Mouse (Mus musculus) liver, adult 2 months (tissue): ENCODE measurements around the gene Mfsd11. TPM values are rescaled to one million over a fixed set of nuclear protein-coding genes. Genes with fewer than 3 reads are reported as not detected.

Experiments used
- DNase-seq: peaks from one replicate; pipeline ENCODE4 v3.0.0-alpha.2; 2011; ENCODE audit warnings: low read depth, low spot score; ENCODE audit errors: extremely low read depth
- H3K27ac ChIP-seq: fragments of 200-500 bp; replicated peaks from 2 replicates; pipeline ENCODE4 v1.5.1; 2012; ENCODE audit warnings: low read depth, mild to moderate bottlenecking, control low read depth, inconsistent platforms, low read length; ENCODE audit not compliant: insufficient read depth
- H3K27me3 ChIP-seq: fragments of 200-500 bp; 2 replicates; pipeline ENCODE4 v1.6.1; 2012; ENCODE audit warnings: mild to moderate bottlenecking, moderate library complexity, low read length, inconsistent platforms; ENCODE audit not compliant: control insufficient read depth, insufficient read depth
- H3K36me3 ChIP-seq: fragments of 200-500 bp; 2 replicates; pipeline ENCODE4 v1.6.1; 2012; ENCODE audit warnings: low read length, inconsistent platforms; ENCODE audit not compliant: control insufficient read depth, insufficient read depth
- H3K4me1 ChIP-seq: fragments of 200-500 bp; 2 replicates; pipeline ENCODE4 v1.6.1; 2011; ENCODE audit warnings: low read length; ENCODE audit not compliant: control insufficient read depth, insufficient read depth
- H3K4me3 ChIP-seq: fragments of 200-500 bp; 2 replicates; pipeline ENCODE4 v1.5.1; 2011; ENCODE audit warnings: low read depth, mild to moderate bottlenecking, control low read depth, low read length, moderate library complexity; ENCODE audit not compliant: insufficient read depth
- H3K79me2 ChIP-seq: fragments of 200-500 bp; 2 replicates; pipeline ENCODE4 v1.6.1; 2012; ENCODE audit warnings: inconsistent platforms, mild to moderate bottlenecking, low read length, moderate library complexity; ENCODE audit not compliant: control insufficient read depth, insufficient read depth
- H3K9ac ChIP-seq: fragments of 200-500 bp; 2 replicates; pipeline ENCODE4 v1.6.1; 2012; ENCODE audit warnings: low read depth, mild to moderate bottlenecking, control low read depth, inconsistent platforms, low read length
- CTCF ChIP-seq: fragments of 200-500 bp; IDR thresholded peaks from 2 replicates; pipeline ENCODE4 v1.5.1; 2011; ENCODE audit warnings: low read depth, low read length, control low read depth
- POLR2A ChIP-seq: fragments of 200-500 bp; IDR thresholded peaks from 2 replicates; pipeline ENCODE4 v1.6.1; 2011; ENCODE audit warnings: low read length, control low read depth; ENCODE audit not compliant: insufficient read depth; ENCODE audit errors: extremely low read depth
- WGBS: fragments of 180-500 bp; shearing (Covaris S2); methylation state at CpG from one replicate; pipeline ENCODE4 v1.1.7; 2018; 5-methylcytosine and 5-hydroxymethylcytosine counted together
- polyA plus RNA-seq: library from polyadenylated mRNA; depleted of rRNA; stranded (reverse); fragments of >200 nt; gene quantifications from 2 replicates; pipeline ENCODE4 v1.2.3, GENCODE M21; 2012
- total RNA-seq: library from RNA; depleted of rRNA; stranded (reverse); fragments of >200 nt; gene quantifications from 2 replicates; pipeline ENCODE4 v1.2.3, GENCODE M21; 2014

The Mfsd11 gene
- total and polyA plus RNA-seq, 2 experiments: 5.1 to 16.6 TPM

- Histone ChIP-seq H3K79me2 (no peaks in the 10 kb centered on the region), H3K4me1 (no peaks in the 10 kb centered on the region), H3K4me3 (no peak overlapping the region), H3K27me3 (no peaks in the 10 kb centered on the region), H3K9ac (no peak overlapping the region), H3K27ac (no peak overlapping the region), H3K36me3 (no peaks in the 10 kb centered on the region)
- peak; percentile 48 for DNase-seq
- TF ChIP-seq CTCF (peak; percentile 91), POLR2A (no peak)
- WGBS: 31% methylated on average over 7 of the region's 7 CpGs
Measured at GRCm38 (mm10) chr11:116807938-116808606, 44.2 kb upstream of the Mfsd11 start.

GRCm38 (mm10) chr11:116808811-116809395 is 43.3 kb upstream of the Mfsd11 start:
- no peak overlapping the region for H3K4me3 ChIP-seq
- H3K79me2 ChIP-seq: no peaks in the 10 kb centered on the region
- H3K9ac ChIP-seq: no peak overlapping the region
- no peak overlapping the region for H3K27ac ChIP-seq
- H3K36me3 ChIP-seq: no peaks in the 10 kb centered on the region
- no peaks in the 10 kb centered on the region for H3K4me1 ChIP-seq
- H3K27me3 ChIP-seq: no peaks in the 10 kb centered on the region
- TF ChIP-seq POLR2A (no peak), CTCF (no peak)
- 87% methylated on average over 11 of the region's 11 CpGs for WGBS
- no peak for DNase-seq

DNA sequence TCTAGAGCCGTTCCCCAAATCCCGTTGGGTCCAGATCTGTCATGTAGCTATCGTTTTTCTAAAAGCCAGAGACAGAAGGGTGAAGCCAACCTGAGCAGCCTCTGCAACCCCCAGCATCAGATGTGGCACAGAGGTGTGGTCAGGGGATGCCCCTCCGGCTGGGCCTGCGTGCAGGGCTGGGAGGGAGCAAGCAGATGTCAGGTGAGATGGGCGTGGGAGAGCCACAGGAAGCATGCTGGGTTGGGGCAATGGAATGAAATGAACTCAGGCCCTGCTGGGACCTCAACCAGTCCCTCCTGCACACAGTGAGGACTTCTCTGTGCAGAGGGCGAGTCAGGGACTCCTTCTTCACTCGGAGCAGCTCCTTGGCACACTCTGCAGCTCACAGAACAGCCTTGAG is 42.7 kb upstream of the Mfsd11 start:
- Histone ChIP-seq H3K9ac (no peak overlapping the region), H3K27me3 (no peaks in the 10 kb centered on the region), H3K36me3 (no peaks in the 10 kb centered on the region), H3K4me1 (no peaks in the 10 kb centered on the region), H3K27ac (no peak overlapping the region), H3K4me3 (no peak overlapping the region), H3K79me2 (no peaks in the 10 kb centered on the region)
- TF ChIP-seq POLR2A: no peak
- DNase-seq: no peak
- 87% methylated on average over 8 of the region's 8 CpGs for WGBS

DNA sequence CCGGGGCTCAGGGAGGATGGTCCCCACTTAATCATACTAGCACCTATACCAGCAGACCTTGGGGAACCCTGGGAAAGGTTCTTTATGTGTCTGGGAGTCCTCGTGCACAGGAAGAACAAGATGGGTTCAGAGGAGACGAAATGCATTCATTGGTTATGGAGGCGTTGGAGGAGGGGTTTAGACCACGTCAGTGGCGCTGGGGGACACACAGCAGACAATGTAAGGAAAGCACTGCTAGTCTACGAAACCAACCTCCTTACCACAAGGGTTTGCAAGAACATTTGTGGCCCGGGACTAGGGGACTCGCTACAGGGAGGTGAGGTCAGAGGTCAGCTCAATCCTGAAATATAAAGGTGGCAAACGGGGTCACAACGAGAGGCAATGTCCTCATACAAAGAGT is 41.7 kb upstream of the Mfsd11 start:
- TF ChIP-seq CTCF (no peak), POLR2A (no peak)
- H3K79me2 ChIP-seq: no peaks in the 10 kb centered on the region
- no peak overlapping the region for H3K4me3 ChIP-seq
- no peak overlapping the region for H3K9ac ChIP-seq
- H3K27me3 ChIP-seq: no peaks in the 10 kb centered on the region
- no peaks in the 10 kb centered on the region for H3K4me1 ChIP-seq
- 82% methylated on average over 11 of the region's 11 CpGs for WGBS
- H3K27ac ChIP-seq: no peak overlapping the region
- DNase-seq: no peak
- no peaks in the 10 kb centered on the region for H3K36me3 ChIP-seq

- H3K9ac ChIP-seq: no peak overlapping the region
- WGBS: 22% methylated on average over 31 of the region's 32 CpGs
Measured at GRCm38 (mm10) chr11:116810983-116811901, 41.0 kb upstream of the Mfsd11 start.

More at GRCm38 (mm10) chr11:116810983-116811901, 41.0 kb upstream of the Mfsd11 start:
- no peaks in the 10 kb centered on the region for H3K27me3 ChIP-seq
- H3K36me3 ChIP-seq: no peaks in the 10 kb centered on the region
- no peak for TF ChIP-seq CTCF
- no peak for TF ChIP-seq POLR2A
- H3K4me3 ChIP-seq: no peak overlapping the region
- DNase-seq: no peak
- H3K27ac ChIP-seq: no peak overlapping the region
- no peaks in the 10 kb centered on the region for H3K4me1 ChIP-seq
- no peaks in the 10 kb centered on the region for H3K79me2 ChIP-seq
